Mouse (Mus musculus): ENCODE data around the gene Rnase4.

GRCm38 (mm10) chr14:51150206-51150831 lies 59.4 kb downstream of the Rnase4 start:
- peak; percentile 76 for TF ChIP-seq GATA1 (IDR thresholded peaks at IDR 0.05; ENCODE audit: low read length)
- TF ChIP-seq TAL1 (IDR thresholded peaks at IDR 0.05; ENCODE audit: low read length): peak; percentile 58

Measured in erythroblast, embryonic 14.5 days (primary cell).